Mouse (Mus musculus) left cerebral cortex, adult 18-20 months (tissue): ENCODE measurements around the gene Lhx5. TPM values are rescaled to one million over a fixed set of nuclear protein-coding genes. Genes with fewer than 3 reads are reported as not detected.
A peak's percentile ranks its signal among the peaks of the same experiment; 100 is the strongest.

Experiments
- DNase-seq, 2 experiments: peaks; one replicate each; pipeline ENCODE4 v3.0.0; 2021 to 2022; ENCODE audit warnings: low spot score in 2 of 2, mixed read lengths in 1 of 2
- total RNA-seq, 2 experiments: library from RNA; stranded (reverse); gene quantifications; 2 replicates each; pipeline ENCODE4 v1.2.3; 2021

Gene Lhx5
- total RNA-seq, 2 experiments from 2014 or later, result not detected

GRCm38 (mm10) chr5:120431001-120431583 lies 407 bp upstream of the Lhx5 start:
- no peak for DNase-seq

GRCm38 (mm10) chr5:120432486-120433015 lies 1.1 kb downstream of the Lhx5 start:
- no peak for DNase-seq

- DNase-seq, result no peak
Observed at GRCm38 (mm10) chr5:120433135-120433760, 1.7 kb downstream of the Lhx5 start.

- no peak for DNase-seq
Observed at GRCm38 (mm10) chr5:120434231-120434735, 2.8 kb downstream of the Lhx5 start.

GRCm38 (mm10) chr5:120435006-120435681 lies 3.6 kb downstream of the Lhx5 start:
- no peak for DNase-seq

GRCm38 (mm10) chr5:120435731-120436501 lies 4.4 kb downstream of the Lhx5 start:
- no peak for DNase-seq

- no peak for DNase-seq
Observed at GRCm38 (mm10) chr5:120436885-120437495, 5.5 kb downstream of the Lhx5 start.

- DNase-seq, result no peak
Observed at GRCm38 (mm10) chr5:120437539-120437938, 6.0 kb downstream of the Lhx5 start.

GRCm38 (mm10) chr5:120437986-120438385 lies 6.5 kb downstream of the Lhx5 start:
- no peak for DNase-seq

GRCm38 (mm10) chr5:120438469-120438868 lies 7.0 kb downstream of the Lhx5 start:
- DNase-seq, result no peak

- DNase-seq, result no peak
Observed at GRCm38 (mm10) chr5:120438991-120439710, 7.7 kb downstream of the Lhx5 start.

- DNase-seq, result no peak
Observed at GRCm38 (mm10) chr5:120439887-120440670, 8.6 kb downstream of the Lhx5 start.

- DNase-seq, result peak; percentile 91 to 99
Observed at GRCm38 (mm10) chr5:120440733-120441132, 9.2 kb downstream of the Lhx5 start.

- DNase-seq, result no peak
Observed at GRCm38 (mm10) chr5:120447305-120447704, 15.8 kb downstream of the Lhx5 start.

- DNase-seq, result no peak
Observed at GRCm38 (mm10) chr5:120454756-120455337, 23.3 kb downstream of the Lhx5 start.

- no peak for DNase-seq
Observed at GRCm38 (mm10) chr5:120456253-120456652, 24.8 kb downstream of the Lhx5 start.

GRCm38 (mm10) chr5:120456841-120457554 lies 25.5 kb downstream of the Lhx5 start:
- no peak for DNase-seq

- peak; percentile 50 to 73 for DNase-seq
Observed at GRCm38 (mm10) chr5:120457628-120458027, 26.1 kb downstream of the Lhx5 start.
